Mouse (Mus musculus) cortical plate, adult 2 months (tissue): ENCODE data around the gene Yjefn3.

ENCODE experiments used
- CTCF ChIP-seq: fragments of 200-500 bp; IDR thresholded peaks from 2 replicates; pipeline ENCODE4 v1.5.1; 2011; ENCODE audit warnings: mild to moderate bottlenecking, control low read depth, low read length; ENCODE audit not compliant: insufficient read depth; ENCODE audit errors: extremely low read depth
- POLR2A ChIP-seq: fragments of 200-500 bp; IDR thresholded peaks from 2 replicates; pipeline ENCODE4 v1.6.1; 2011; ENCODE audit warnings: mild to moderate bottlenecking, low read length, control low read depth; ENCODE audit not compliant: insufficient read depth; ENCODE audit errors: extremely low read depth

DNA sequence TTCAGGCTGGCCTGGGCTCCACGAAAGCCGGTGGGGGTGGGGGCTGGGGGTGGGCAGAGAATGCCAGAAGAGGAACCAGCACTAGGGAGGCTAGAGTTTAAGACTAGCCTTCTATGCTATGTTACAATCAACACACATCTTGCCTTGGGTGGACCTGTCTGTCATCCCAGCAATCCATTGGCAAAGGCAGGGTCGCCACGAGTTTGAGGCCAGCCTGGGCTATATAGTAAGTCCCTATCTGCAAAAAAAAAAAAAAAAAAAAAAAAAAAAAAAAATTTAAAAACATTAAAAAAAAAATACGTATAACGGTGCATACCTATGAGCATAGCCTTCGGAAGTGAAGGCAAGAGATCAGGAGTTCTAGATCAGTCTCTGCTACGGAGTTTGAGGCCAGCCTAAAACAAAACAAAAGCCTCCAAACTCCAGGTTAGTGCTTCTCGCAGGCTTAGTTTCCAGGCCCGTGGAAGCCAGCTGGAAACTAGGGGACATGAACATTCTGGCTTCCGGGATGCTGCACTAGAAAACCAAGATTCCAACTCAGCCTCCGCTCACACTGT lies 1.5 kb downstream of the Yjefn3 start:
- TF ChIP-seq POLR2A, result no peak
- no peak for TF ChIP-seq CTCF
